Mouse (Mus musculus) Patski (cell line): ENCODE measurements around the gene Rcor2. TPM values are rescaled to one million over a fixed set of nuclear protein-coding genes. Genes with fewer than 3 reads are reported as not detected.
A peak's percentile ranks its signal among the peaks of the same experiment; 100 is the strongest.

Source experiments
- ATAC-seq: fragments of 100-300 bp; one replicate; pipeline ENCODE4 v1.8.0; 2021
- CTCF ChIA-PET: fragments of 350-600 bp; sonication (Branson Sonifier 250); formaldehyde crosslinking; loops from one replicate; lab custom pipeline; 2022; ENCODE audit warnings: inconsistent platforms; lab: Charles Lee
- POLR2A ChIA-PET: fragments of 350-600 bp; sonication (Branson Sonifier 250); formaldehyde crosslinking; loops from one replicate; lab custom pipeline; 2022; ENCODE audit warnings: antibody characterized with exemption, inconsistent platforms; lab: Charles Lee
- DNase-seq: peaks from one replicate; pipeline ENCODE4 v3.0.0-alpha.2; 2011; ENCODE audit warnings: low read depth, low spot score
- H3K27me3 ChIP-seq: fragments of 371-371 bp; one replicate; pipeline ENCODE4 v1.5.1; 2021
- CTCF ChIP-seq: fragments of 100-300 bp; IDR thresholded peaks from one replicate; pipeline ENCODE4 v1.5.1; 2021
- in situ Hi-C: fragments of 300-500 bp; cut with MboI; formaldehyde crosslinking; loops from 3 replicates; pipeline ENCODE4 v1.11.1; 2018; ENCODE audit warnings: low pct_unique_long_range_greater_than_20kb, mixed read lengths
- polyA plus RNA-seq: library from polyadenylated mRNA; unstranded; gene quantifications from one replicate; pipeline ENCODE4 v1.2.3, GENCODE M21; 2021

The Rcor2 gene
- polyA plus RNA-seq, 1 experiment from 2014 or later = 7.6 TPM

GRCm38 (mm10) chr19:7280557-7281330 is 13.6 kb downstream of the Rcor2 start:
- no peak for TF ChIP-seq CTCF
- CTCF ChIA-PET = interaction anchor here (0.8 to 2.4 kb wide), 7 partner anchors 11 to 64 kb away, joined by 3 to 8 read pairs (median 4); no protein-coding TSS in a partner anchor
- POLR2A ChIA-PET = interaction anchor here (1.0 kb wide), 1 partner anchor 12 kb away, joined by 3 read pairs; no protein-coding TSS in a partner anchor

GRCm38 (mm10) chr19:7286563-7287315 is 19.6 kb downstream of the Rcor2 start:
- no peak for DNase-seq
- in situ Hi-C loops = loop anchor here (5.0 kb wide), 1 partner anchor 51 kb away; no protein-coding TSS in a partner anchor
- no peaks in the 10 kb centered on the region for H3K27me3 ChIP-seq
- ChIA-PET CTCF (interaction anchor here (0.7 to 1.1 kb wide), 2 partner anchors 13 to 18 kb away, joined by 3 to 4 read pairs; no protein-coding TSS in a partner anchor), POLR2A (no interaction called here)
- no peak for TF ChIP-seq CTCF
- no peak for ATAC-seq

More at GRCm38 (mm10) chr19:7280557-7281330, 13.6 kb downstream of the Rcor2 start:
- ATAC-seq = peak; percentile 3
- DNase-seq = no peak
- in situ Hi-C loops = no loop called here
- H3K27me3 ChIP-seq = no peaks in the 10 kb centered on the region

GRCm38 (mm10) chr19:7288288-7288687 is 21.2 kb downstream of the Rcor2 start:
- ATAC-seq = no peak
- ChIA-PET CTCF (interaction anchor here (1.1 to 1.2 kb wide), 2 partner anchors 14 to 65 kb away, joined by 3 read pairs; no protein-coding TSS in a partner anchor), POLR2A (interaction anchor here (0.6 kb wide), 1 partner anchor 81 kb away, joined by 9 read pairs; no protein-coding TSS in a partner anchor)
- DNase-seq = no peak
- no peak for TF ChIP-seq CTCF
- in situ Hi-C loops = loop anchor here (5.0 kb wide), 1 partner anchor 49 kb away; no protein-coding TSS in a partner anchor
- H3K27me3 ChIP-seq = no peaks in the 10 kb centered on the region

GRCm38 (mm10) chr19:7289767-7290166 is 22.6 kb downstream of the Rcor2 start:
- ATAC-seq (no peak), DNase-seq (no peak)
- POLR2A ChIA-PET = no interaction called here
- no peak for TF ChIP-seq CTCF
- no peaks in the 10 kb centered on the region for H3K27me3 ChIP-seq
- CTCF ChIA-PET = interaction anchor here (1.0 to 1.7 kb wide), 4 partner anchors 14 to 55 kb away, joined by 4 to 6 read pairs (median 4); no protein-coding TSS in a partner anchor
- in situ Hi-C loops = loop anchor here (5.0 kb wide), 1 partner anchor 48 kb away; no protein-coding TSS in a partner anchor

- no peak for DNase-seq
- in situ Hi-C loops = no loop called here
- TF ChIP-seq CTCF = no peak
- ChIA-PET CTCF (interaction anchor here (0.9 to 1.9 kb wide), 8 partner anchors 9 to 53 kb away, joined by 3 to 6 read pairs (median 4); no protein-coding TSS in a partner anchor), POLR2A (interaction anchor here (1.0 to 1.3 kb wide), 2 partner anchors 11 to 46 kb away, joined by 3 read pairs; no protein-coding TSS in a partner anchor)
- ATAC-seq = no peak
- no peaks in the 10 kb centered on the region for H3K27me3 ChIP-seq
These were observed 25.0 kb downstream of the Rcor2 start for GRCm38 (mm10) chr19:7291958-7292709.

- CTCF ChIA-PET = interaction anchor here (1.1 to 1.9 kb wide), 3 partner anchors 14 to 51 kb away, joined by 3 to 6 read pairs (median 4); no protein-coding TSS in a partner anchor
- in situ Hi-C loops = no loop called here
- no peak for TF ChIP-seq CTCF
- no peaks in the 10 kb centered on the region for H3K27me3 ChIP-seq
- ATAC-seq = no peak
- POLR2A ChIA-PET = interaction anchor here (2.5 kb wide), 1 partner anchor 47 kb away, joined by 6 read pairs; no protein-coding TSS in a partner anchor
- DNase-seq = no peak
These were observed 27.2 kb downstream of the Rcor2 start for GRCm38 (mm10) chr19:7294098-7294876.

GRCm38 (mm10) chr19:7295071-7295658 is 28.0 kb downstream of the Rcor2 start:
- no peak for TF ChIP-seq CTCF
- in situ Hi-C loops = no loop called here
- H3K27me3 ChIP-seq = no peaks in the 10 kb centered on the region
- DNase-seq (no peak), ATAC-seq (peak; percentile 65)
- CTCF ChIA-PET = interaction anchor here (1.5 kb wide), 1 partner anchor 13 kb away, joined by 4 read pairs; no protein-coding TSS in a partner anchor
- POLR2A ChIA-PET = interaction anchor here (2.5 kb wide), 1 partner anchor 46 kb away, joined by 6 read pairs; no protein-coding TSS in a partner anchor

GRCm38 (mm10) chr19:7295959-7296358 is 28.8 kb downstream of the Rcor2 start:
- TF ChIP-seq CTCF = no peak
- no peaks in the 10 kb centered on the region for H3K27me3 ChIP-seq
- ATAC-seq = no peak
- DNase-seq = no peak
- POLR2A ChIA-PET = no interaction called here
- in situ Hi-C loops = no loop called here
- CTCF ChIA-PET = no interaction called here
